Mouse (Mus musculus) midbrain, embryonic 13.5 days (tissue): ENCODE measurements at regions not wholly inside any gene's neighbourhood (a gene's known extent, or its start where the extent isn't known, plus 50 kb on each side); places are given as distances from the start of the nearest gene placed in this dataset.
A peak's percentile ranks its signal among the peaks of the same experiment; 100 is the strongest.

Experiments used
- ATAC-seq: fragments of 200-750 bp; cut with Nextera tagmentation; 2 replicates; pipeline ENCODE4 v1.8.0; 2017; ENCODE audit warnings: mild to moderate bottlenecking, moderate TSS enrichment, moderate library complexity
- H3K27ac ChIP-seq: fragments of 300-500 bp; sonication (generic); 2 replicates; pipeline ENCODE4 v1.5.1; 2015; ENCODE audit warnings: inconsistent platforms, mild to moderate bottlenecking, moderate library complexity
- H3K27me3 ChIP-seq: fragments of 300-500 bp; sonication (generic); 2 replicates; pipeline ENCODE4 v1.6.1; 2015; ENCODE audit warnings: mild to moderate bottlenecking, inconsistent platforms
- H3K36me3 ChIP-seq: fragments of 300-500 bp; sonication (generic); 2 replicates; pipeline ENCODE4 v1.6.1; 2015; ENCODE audit warnings: mild to moderate bottlenecking, inconsistent platforms
- H3K4me1 ChIP-seq: fragments of 300-500 bp; sonication (generic); replicated peaks from 2 replicates; pipeline ENCODE4 v1.6.1; 2015; ENCODE audit warnings: inconsistent platforms
- H3K4me2 ChIP-seq: fragments of 300-500 bp; sonication (generic); replicated peaks from 2 replicates; pipeline ENCODE4 v1.6.1; 2015; ENCODE audit warnings: moderate library complexity, mild to moderate bottlenecking, inconsistent platforms
- H3K4me3 ChIP-seq: fragments of 300-500 bp; sonication (generic); replicated peaks from 2 replicates; pipeline ENCODE4 v1.5.1; 2015; ENCODE audit warnings: mild to moderate bottlenecking, inconsistent platforms
- H3K9ac ChIP-seq: fragments of 300-500 bp; sonication (generic); replicated peaks from 2 replicates; pipeline ENCODE4 v1.6.1; 2015; ENCODE audit warnings: mild to moderate bottlenecking, inconsistent platforms
- H3K9me3 ChIP-seq: fragments of 300-500 bp; sonication (generic); 2 replicates; pipeline ENCODE4 v1.6.1; 2016; ENCODE audit warnings: mild to moderate bottlenecking, inconsistent platforms
- WGBS: fragments of 180-500 bp; shearing (Covaris S2); methylation state at CpG from one replicate; pipeline ENCODE4 v1.1.7; 2015; 5-methylcytosine and 5-hydroxymethylcytosine counted together

DNA sequence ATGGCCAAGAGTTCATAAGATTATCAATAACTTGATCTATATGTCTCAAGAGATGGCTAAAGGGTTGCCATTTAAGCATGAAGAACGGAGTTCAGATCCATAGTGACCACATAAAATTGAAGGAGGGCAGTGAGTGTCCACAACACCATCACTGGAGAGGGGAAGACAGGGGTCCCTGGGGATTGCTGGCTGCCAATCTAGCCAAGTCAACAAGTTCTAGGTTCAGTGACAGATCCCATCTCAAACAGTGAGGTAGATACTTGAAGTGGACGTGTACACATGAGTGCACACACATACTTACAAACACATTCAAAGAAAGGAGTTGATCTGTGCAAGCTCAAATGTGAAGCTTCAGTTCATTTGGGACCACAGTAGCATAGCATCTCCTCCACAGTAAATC, 471.8 kb upstream of the Atp11b start:
- Histone ChIP-seq H3K9me3 (no peaks in the 10 kb centered on the region), H3K27me3 (no peaks in the 10 kb centered on the region), H3K4me1 (no peaks in the 10 kb centered on the region), H3K4me2 (no peak overlapping the region), H3K9ac (no peak overlapping the region), H3K36me3 (no peaks in the 10 kb centered on the region), H3K27ac (no peak overlapping the region), H3K4me3 (no peak overlapping the region)
- WGBS: 88% methylated on average over 2 of the region's 2 CpGs
- no peak for ATAC-seq

DNA sequence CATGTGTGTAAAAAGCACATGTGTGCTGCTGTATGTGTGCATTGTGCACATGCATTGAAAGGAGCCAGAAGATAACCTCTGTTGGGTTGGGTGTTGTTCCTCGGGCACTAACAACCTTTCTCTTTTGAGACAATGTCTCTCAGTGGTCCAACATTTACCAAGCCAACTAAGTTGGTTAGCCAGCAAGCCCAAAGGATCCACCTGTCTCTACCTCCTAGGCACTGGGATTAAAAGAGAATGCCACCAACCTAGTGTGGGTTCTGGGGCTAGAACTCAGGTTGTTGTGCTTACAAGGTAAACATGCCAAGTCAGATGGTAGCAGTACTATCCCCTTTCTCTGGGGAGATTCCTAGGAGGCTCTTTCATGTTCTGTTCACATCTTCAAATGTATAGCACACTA, 459.1 kb upstream of the Atp11b start:
- Histone ChIP-seq H3K4me2 (no peak overlapping the region), H3K27me3 (no peaks in the 10 kb centered on the region), H3K9me3 (no peaks in the 10 kb centered on the region), H3K9ac (no peak overlapping the region), H3K36me3 (no peaks in the 10 kb centered on the region), H3K27ac (no peak overlapping the region), H3K4me3 (no peak overlapping the region), H3K4me1 (no peaks in the 10 kb centered on the region)
- 83% methylated on average over 1 of the region's 1 CpGs for WGBS
- ATAC-seq: no peak

DNA sequence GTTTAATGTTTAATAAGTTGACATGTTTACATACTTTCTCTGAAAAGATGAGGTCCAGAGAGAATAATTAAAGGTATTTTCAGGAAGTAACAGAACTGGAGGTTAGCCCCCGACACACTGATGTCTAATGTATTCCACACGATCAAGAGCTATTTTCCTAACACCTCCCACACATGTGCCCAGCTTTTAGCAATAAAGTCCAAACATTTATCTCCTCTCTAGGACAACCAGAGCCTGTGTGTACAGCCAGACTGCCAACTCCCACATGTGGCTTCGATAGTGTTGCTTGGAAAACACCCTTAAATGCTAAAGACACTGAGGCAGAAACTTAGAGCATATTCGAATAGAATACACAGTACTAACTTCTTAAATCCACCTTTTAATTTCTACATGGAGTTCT, 458.2 kb upstream of the Atp11b start:
- H3K36me3 ChIP-seq: no peaks in the 10 kb centered on the region
- no peaks in the 10 kb centered on the region for H3K4me1 ChIP-seq
- no peak for ATAC-seq
- H3K9me3 ChIP-seq: no peaks in the 10 kb centered on the region
- no peak overlapping the region for H3K27ac ChIP-seq
- no peak overlapping the region for H3K4me3 ChIP-seq
- H3K27me3 ChIP-seq: no peaks in the 10 kb centered on the region
- 90% methylated on average over 4 of the region's 4 CpGs for WGBS
- no peak overlapping the region for H3K4me2 ChIP-seq
- H3K9ac ChIP-seq: no peak overlapping the region

DNA sequence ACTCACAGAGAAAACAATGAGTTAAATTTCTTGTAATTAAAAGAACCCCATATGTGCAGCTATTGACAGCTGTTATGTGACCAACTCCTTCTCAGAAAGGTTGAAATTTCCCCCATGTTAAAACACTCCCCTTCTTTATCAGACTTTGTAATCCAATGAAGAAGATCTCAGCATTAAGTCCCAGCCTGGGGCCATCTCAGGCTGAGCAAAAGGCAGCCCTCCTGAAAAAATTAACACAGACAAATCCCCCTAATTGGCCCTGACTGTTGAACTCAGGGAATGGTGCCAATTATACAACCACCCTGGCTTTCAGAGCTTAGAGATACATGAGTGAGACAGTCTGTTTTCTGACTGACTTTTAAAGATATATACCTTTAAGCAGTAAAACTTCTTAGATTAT, 454.9 kb upstream of the Atp11b start:
- Histone ChIP-seq H3K4me1 (no peaks in the 10 kb centered on the region), H3K4me3 (no peak overlapping the region), H3K36me3 (no peaks in the 10 kb centered on the region), H3K9me3 (peaks cover 10% of the 10 kb centered on the region), H3K4me2 (no peak overlapping the region), H3K27me3 (no peaks in the 10 kb centered on the region), H3K27ac (no peak overlapping the region), H3K9ac (no peak overlapping the region)
- no peak for ATAC-seq

DNA sequence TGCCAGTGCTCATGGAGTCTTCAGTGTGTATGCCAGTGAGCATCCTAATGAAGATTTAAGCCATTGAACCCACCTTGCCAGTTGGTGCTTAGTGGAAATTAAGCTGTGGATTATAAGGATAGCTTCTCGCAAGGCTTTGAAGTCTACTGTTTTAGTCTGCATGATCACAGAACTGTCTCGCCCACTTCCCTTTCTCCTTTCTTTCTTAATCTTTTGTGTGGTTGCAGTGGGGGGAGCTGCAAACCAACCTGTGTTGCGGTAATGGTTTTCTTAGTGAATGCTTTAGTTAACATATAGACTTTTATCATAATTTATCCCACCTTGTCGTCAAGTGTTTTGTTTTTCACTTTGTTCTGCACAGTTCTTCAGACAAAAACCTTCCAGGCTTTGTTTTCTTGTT, 447.9 kb upstream of the Atp11b start:
- H3K4me1 ChIP-seq: no peaks in the 10 kb centered on the region
- ATAC-seq: no peak
- H3K9me3 ChIP-seq: peaks cover 13% of the 10 kb centered on the region
- H3K27ac ChIP-seq: no peak overlapping the region
- no peaks in the 10 kb centered on the region for H3K27me3 ChIP-seq
- no peak overlapping the region for H3K4me3 ChIP-seq
- no peak overlapping the region for H3K4me2 ChIP-seq
- H3K9ac ChIP-seq: no peak overlapping the region
- WGBS: 80% methylated on average over 4 of the region's 4 CpGs
- H3K36me3 ChIP-seq: no peaks in the 10 kb centered on the region

DNA sequence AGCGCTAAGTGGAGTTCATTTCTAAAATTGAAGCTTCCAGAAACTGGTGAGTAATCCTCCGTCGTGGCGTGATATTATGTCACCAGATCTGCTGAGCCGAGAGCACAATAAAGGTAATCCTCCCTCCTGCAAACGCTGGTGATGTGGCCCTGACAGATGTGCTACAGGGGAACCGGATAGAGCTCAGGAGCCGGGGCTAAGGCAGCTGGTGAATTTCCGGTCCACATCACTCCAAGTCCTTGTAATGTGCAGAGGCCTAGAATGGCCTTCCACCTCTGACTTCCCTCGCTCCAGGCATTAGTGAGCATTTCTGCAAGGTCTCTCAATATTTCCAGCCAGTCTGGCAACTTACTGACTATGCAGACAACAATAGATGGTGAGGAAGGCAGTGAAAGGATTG, 439.7 kb upstream of the Atp11b start:
- no peak for ATAC-seq
- Histone ChIP-seq H3K27me3 (no peaks in the 10 kb centered on the region), H3K9me3 (no peaks in the 10 kb centered on the region), H3K4me3 (no peak overlapping the region), H3K4me2 (no peak overlapping the region), H3K9ac (no peak overlapping the region), H3K27ac (no peak overlapping the region), H3K4me1 (0 out of 2 replicates have a peak, but pooled peaks cover 4% of the 10 kb centered on the region), H3K36me3 (no peaks in the 10 kb centered on the region)
- WGBS: 77% methylated on average over 10 of the region's 10 CpGs

DNA sequence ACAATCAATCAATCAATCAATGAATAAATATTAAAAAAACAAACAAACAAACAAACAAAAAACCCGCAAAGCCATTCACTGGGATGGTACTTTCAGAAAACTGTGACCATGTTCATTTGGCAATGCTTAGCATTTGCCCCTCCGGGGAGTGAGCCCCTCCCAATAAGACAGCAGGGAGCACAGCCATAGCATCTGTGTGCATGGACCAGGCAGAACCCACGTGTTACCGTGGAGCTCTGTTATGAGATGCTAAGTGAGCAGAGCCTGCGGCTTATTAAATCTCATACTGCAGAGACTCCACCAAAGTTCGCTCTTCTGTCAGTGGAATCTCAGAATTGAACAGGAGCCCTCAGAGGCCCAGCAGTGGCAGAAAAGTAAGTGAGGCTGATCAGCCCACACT, 438.7 kb upstream of the Atp11b start:
- H3K27ac ChIP-seq: no peak overlapping the region
- no peaks in the 10 kb centered on the region for H3K36me3 ChIP-seq
- no peaks in the 10 kb centered on the region for H3K27me3 ChIP-seq
- ATAC-seq: no peak
- H3K9me3 ChIP-seq: no peaks in the 10 kb centered on the region
- H3K9ac ChIP-seq: no peak overlapping the region
- no peak overlapping the region for H3K4me2 ChIP-seq
- WGBS: 76% methylated on average over 6 of the region's 6 CpGs
- no peak overlapping the region for H3K4me3 ChIP-seq
- 0 out of 2 replicates have a peak, but pooled peaks cover 4% of the 10 kb centered on the region for H3K4me1 ChIP-seq

DNA sequence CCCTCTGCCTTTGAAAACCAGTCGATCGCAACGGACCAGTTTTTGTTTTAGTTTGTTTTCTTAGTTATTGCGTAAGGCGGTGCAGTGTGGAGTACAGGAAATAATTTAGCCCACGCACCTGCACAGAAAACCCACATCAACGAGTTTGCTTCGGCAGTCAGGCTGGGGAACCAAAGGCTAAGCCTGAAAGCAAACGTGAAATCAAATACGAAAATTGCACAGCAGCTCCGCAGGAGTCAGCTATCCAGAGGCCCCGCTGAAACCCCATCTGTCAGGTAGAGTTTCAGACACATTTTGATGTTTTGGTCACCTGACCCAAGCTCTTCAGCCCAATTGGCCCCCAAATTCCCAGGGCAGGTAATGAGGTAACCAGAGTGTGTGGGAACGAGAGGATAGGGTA, 435.6 kb upstream of the Atp11b start:
- Histone ChIP-seq H3K9me3 (no peaks in the 10 kb centered on the region), H3K9ac (no peak overlapping the region), H3K27ac (no peak overlapping the region), H3K36me3 (no peaks in the 10 kb centered on the region), H3K4me3 (no peak overlapping the region), H3K27me3 (no peaks in the 10 kb centered on the region), H3K4me1 (peaks cover 30% of the 10 kb centered on the region), H3K4me2 (no peak overlapping the region)
- no peak for ATAC-seq
- WGBS: 67% methylated on average over 13 of the region's 13 CpGs

DNA sequence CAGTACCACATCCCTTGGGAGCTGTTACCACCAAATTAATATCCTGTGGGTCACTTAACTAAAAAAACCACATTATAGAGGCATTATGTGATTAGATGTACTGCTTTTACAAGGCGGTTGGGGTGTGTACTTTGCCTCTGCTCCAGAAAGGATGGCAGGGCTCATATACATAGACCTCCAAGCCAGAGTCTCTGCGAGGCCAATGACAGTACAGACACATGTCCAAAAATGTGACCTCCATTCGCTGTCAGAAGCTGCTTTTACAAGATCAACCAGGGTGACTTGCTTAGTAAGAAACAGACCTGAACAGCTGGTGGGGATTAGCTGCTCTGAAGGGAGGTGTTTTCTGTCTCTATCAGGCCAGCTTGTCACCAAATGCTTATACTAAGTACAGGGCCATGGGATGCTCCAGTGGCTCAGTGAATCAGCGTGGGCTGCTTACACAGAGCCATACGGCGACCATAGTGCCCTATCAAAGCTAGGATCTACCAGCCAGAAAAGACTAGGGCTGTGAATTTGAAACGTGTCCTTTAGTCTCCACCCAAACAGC, 433.0 kb upstream of the Atp11b start:
- H3K4me2 ChIP-seq: no peak overlapping the region
- H3K4me3 ChIP-seq: no peak overlapping the region
- no peak overlapping the region for H3K27ac ChIP-seq
- WGBS: 56% methylated on average over 7 of the region's 7 CpGs
- H3K9ac ChIP-seq: no peak overlapping the region
- H3K9me3 ChIP-seq: no peaks in the 10 kb centered on the region
- no peaks in the 10 kb centered on the region for H3K27me3 ChIP-seq
- peaks cover 42% of the 10 kb centered on the region for H3K4me1 ChIP-seq
- no peaks in the 10 kb centered on the region for H3K36me3 ChIP-seq
- ATAC-seq: 0 out of 2 replicates have a peak, but pooled peaks have one; percentile 49

DNA sequence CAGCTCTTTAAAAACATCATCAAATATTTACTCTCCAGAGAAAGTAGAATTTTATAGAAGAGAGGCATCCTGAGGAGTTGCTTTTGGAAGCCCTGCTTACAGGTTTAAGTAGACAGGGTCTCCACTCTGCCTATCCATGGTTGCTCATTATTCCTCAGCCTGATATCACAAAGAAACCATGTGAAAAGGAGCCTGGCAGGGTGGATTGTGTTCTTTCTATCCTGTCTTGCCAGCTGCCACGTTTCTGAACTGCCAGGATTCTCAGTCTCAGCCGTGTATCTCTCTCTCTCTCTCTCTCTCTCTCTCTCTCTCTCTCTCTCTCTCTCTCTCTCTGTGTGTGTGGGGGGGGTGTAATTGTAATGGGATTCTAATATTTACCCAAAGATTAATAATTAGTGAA, 431.9 kb upstream of the Atp11b start:
- Histone ChIP-seq H3K4me1 (peaks cover 42% of the 10 kb centered on the region), H3K4me2 (no peak overlapping the region), H3K36me3 (no peaks in the 10 kb centered on the region), H3K4me3 (no peak overlapping the region), H3K9ac (no peak overlapping the region), H3K27ac (no peak overlapping the region), H3K27me3 (no peaks in the 10 kb centered on the region), H3K9me3 (no peaks in the 10 kb centered on the region)
- 19% methylated on average over 2 of the region's 2 CpGs for WGBS
- ATAC-seq: no peak

DNA sequence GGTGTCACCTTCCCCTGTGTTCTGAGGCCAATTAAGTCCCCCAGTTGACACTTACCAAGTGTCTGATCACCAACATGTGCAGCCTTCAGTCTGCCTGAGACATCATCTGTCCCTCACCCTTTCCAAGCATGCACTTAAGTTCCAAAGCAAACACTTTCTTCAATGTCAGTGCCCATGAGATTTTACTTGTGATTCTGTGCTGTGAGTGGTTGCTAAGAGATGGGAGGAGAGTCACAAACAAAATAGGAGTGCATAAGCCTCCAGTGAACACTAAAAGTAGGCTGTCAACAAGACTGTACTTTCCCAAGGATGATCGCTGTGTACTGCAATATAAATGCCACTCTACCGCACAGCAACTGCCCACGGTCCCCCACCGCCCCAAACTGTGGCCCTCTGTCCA, 431.0 kb upstream of the Atp11b start:
- WGBS: 87% methylated on average over 4 of the region's 4 CpGs
- ATAC-seq: peak; percentile 41; the same call in 1 of the 2 replicates
- H3K4me1 ChIP-seq: peaks cover 42% of the 10 kb centered on the region
- no peaks in the 10 kb centered on the region for H3K36me3 ChIP-seq
- no peaks in the 10 kb centered on the region for H3K27me3 ChIP-seq
- no peak overlapping the region for H3K9ac ChIP-seq
- H3K9me3 ChIP-seq: no peaks in the 10 kb centered on the region
- H3K4me2 ChIP-seq: no peak overlapping the region
- H3K4me3 ChIP-seq: no peak overlapping the region
- H3K27ac ChIP-seq: no peak overlapping the region

DNA sequence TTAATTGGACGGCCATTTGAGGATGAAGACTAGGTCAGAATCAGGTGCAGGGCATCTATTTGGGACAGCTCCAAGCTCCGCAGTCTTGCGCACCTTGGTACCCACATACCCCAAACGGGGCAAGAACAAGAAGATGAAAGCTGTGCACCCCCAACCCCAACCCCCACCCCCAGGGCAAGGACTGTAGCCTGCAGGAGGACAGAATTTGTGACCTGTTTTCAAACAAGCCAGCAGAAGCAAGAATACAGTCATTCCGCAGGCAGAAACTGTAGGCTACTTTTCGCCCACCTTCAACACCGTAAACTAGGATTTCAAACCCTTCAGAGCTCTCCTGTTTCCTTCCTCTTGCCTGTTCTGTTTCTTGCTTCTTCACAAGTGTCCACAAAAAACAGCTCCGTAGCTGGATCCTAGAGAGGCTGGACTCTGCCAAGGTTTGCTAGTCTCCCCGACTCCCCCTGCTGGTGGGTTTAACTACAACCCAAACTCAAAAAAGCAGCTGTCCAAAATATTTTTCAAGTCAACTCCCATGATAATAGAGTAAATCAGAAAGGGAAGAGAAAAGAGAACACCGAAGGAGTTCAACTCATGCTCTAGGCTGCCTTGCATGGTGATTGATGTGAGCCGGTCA, 430.3 kb upstream of the Atp11b start:
- Histone ChIP-seq H3K4me2 (no peak overlapping the region), H3K27me3 (no peaks in the 10 kb centered on the region), H3K4me3 (no peak overlapping the region), H3K9ac (no peak overlapping the region), H3K36me3 (no peaks in the 10 kb centered on the region), H3K4me1 (peaks cover 39% of the 10 kb centered on the region), H3K9me3 (no peaks in the 10 kb centered on the region), H3K27ac (no peak overlapping the region)
- ATAC-seq: peak; percentile 31; the same call in 1 of the 2 replicates
- 65% methylated on average over 11 of the region's 11 CpGs for WGBS

DNA sequence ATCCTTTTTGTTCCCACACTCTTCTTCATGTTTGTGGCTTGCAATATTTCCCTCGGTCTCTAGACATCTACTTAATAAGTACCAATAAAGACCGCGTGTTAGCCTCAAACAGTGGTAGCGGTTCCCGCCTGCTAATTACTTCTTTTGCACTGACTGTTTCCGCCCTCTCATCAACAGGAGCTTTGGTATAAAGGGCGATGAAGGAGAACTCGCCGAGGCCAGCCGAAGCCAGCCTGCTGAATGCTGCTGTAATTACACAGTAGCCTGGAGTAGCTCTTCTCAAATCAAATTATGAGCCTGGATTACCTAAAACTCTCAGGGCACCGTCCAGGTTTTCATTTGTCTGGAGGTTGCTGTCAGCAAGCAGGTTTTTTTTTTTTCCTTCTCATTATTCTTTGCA, 429.7 kb upstream of the Atp11b start:
- WGBS: 26% methylated on average over 11 of the region's 11 CpGs
- H3K9me3 ChIP-seq: no peaks in the 10 kb centered on the region
- peaks cover 38% of the 10 kb centered on the region for H3K4me1 ChIP-seq
- no peak overlapping the region for H3K4me2 ChIP-seq
- no peak overlapping the region for H3K4me3 ChIP-seq
- no peaks in the 10 kb centered on the region for H3K27me3 ChIP-seq
- peak; percentile 71 for ATAC-seq
- no peak overlapping the region; the same call in 1 of the 2 replicates for H3K27ac ChIP-seq
- H3K36me3 ChIP-seq: no peaks in the 10 kb centered on the region
- no peak overlapping the region for H3K9ac ChIP-seq
